Mouse (Mus musculus) fibroblast of lung, adult 2 months (primary cell): ENCODE results near the gene Epha4.

Experiments used
- DNase-seq: peaks from one replicate; pipeline ENCODE4 v3.0.0-alpha.2; 2011; ENCODE audit warnings: low read depth

Epha4 gene

GRCm38 (mm10) chr1:77446438-77446837 lies 68.5 kb downstream of the Epha4 start:
- no peak for DNase-seq

DNA sequence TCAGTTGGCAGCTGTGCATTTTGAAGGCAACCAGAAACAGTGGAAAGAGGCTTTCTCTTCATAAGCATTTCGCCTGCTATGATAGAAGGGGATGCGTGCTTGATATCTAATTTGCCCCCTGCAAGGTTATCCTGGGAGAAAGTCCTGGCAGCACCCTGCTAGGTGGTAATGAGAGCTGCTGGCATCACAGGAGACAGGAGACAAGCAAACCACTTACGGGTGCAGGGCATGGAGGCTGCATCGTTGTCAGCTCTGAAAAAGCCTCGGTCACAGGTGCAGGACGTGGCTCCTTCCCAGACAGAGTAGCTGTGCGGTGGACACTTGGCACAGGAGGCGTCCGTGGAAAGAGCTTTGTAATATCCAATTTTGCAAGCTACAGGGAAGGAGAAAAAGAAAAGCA lies 70.2 kb downstream of the Epha4 start:
- no peak for DNase-seq

DNA sequence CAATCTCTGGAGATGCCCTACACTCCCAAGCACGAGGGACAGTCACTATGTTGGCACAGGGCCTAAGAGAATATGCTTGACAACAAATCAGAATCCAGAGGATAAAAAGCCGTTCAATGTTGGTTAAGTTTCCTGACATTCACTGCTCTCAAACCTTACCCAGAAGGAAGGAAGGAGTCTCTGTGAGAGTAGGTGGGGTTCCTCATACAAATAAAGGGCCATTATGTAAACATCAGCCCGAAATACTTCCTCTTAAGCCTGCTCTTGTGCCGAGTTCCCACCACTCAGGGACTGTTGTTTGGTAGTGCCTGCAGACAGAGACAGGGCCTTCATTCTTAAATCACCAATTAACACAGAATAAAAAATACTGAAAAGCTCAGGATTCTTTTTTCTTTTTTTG lies 72.9 kb downstream of the Epha4 start:
- DNase-seq = no peak

GRCm38 (mm10) chr1:77441401-77441800 lies 73.5 kb downstream of the Epha4 start:
- no peak for DNase-seq

- DNase-seq = no peak
Measured at GRCm38 (mm10) chr1:77440512-77440911, 74.4 kb downstream of the Epha4 start.

GRCm38 (mm10) chr1:77439383-77440074 lies 75.4 kb downstream of the Epha4 start:
- no peak for DNase-seq

GRCm38 (mm10) chr1:77438639-77439038 lies 76.2 kb downstream of the Epha4 start:
- DNase-seq = no peak

DNA sequence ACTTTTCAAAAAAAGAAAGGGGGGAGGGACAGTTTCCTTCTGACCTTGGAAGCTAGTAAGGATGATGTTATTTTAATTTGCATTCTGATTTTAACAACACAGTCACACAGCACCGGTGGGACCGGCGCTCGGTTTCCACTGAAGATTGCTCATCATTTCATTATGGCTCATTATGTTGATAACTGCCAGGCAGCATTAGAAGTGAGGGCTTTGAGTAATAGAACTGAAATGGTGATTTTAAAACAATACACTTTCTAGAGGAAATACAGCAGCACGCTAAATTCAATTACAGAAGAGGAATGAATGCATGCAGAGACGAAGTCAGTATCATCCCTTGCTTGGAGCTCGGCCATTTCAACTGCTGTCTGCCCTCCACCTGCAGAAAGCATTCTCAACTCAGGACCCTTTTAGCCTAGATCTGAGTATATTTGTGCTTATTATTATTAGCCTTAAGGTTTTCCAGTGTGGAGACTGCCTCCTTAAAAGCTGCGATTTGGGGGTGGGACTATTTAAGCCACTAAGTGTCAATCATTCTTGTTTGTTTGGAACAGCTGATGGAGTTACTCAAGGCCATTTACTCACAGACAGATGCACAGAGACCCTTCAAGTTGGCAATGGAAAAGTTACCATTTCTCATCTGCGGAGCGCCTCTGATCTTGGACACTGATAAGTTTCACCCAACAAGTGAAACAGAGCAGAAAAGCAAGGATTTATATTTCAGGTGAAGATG lies 76.8 kb downstream of the Epha4 start:
- DNase-seq = no peak

DNA sequence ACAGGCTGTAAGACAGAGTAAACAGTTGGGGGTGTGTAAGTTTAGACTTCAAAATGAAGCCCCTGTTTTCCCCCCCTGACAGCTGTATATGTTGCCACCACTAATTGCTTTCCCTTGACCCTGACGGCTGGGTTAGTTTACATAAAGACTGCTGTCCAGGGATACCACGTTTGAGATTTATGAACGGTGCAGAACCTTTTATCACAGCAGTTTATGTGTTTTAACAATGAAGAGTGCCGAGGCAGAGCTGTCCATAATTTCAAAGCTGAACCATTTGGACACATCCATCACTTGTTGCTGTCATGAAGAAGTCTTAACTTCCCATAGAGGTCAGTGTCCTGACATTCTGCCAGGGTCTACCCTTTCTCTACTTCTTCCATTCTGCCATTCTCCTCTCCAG lies 79.8 kb downstream of the Epha4 start:
- DNase-seq = no peak

GRCm38 (mm10) chr1:77433148-77433547 lies 81.7 kb downstream of the Epha4 start:
- no peak for DNase-seq

DNA sequence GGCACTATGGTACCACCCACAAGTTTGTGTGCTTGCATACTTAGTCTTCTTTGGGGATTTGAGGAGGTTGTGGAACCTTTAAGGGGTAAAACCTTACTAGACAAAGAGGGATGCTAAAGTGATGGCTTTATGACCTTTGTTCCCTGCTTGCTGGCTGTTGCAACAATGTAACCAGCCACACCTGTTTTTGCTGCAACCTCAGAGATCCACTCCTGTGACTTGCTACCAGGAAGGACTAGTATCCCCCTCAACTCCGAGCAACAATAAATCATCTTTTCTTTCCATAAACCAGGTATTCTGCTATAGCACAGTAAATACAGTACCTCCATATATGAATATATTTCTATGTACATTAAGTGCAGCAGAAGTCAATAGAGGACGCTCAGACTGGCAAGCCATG lies 82.4 kb downstream of the Epha4 start:
- no peak for DNase-seq

DNA sequence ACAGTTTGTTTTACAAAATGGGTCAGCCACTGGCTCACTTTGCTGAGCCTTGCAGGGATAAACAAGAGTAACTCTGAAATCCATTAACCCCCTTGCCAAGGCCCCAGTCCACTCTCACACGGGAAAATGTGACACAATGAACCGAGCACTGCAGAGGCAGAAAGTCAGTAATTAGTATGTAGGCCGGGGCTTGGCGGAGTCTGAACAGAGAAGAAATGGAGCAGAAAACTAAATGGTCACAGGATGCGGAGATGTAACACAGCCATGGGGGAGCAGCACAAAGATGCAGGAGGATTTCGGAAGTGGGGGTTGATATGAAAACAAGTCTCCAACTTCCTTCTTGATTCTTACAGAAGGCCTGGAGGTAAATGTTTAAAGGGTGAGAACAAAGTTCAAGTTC lies 85.7 kb downstream of the Epha4 start:
- no peak for DNase-seq

DNA sequence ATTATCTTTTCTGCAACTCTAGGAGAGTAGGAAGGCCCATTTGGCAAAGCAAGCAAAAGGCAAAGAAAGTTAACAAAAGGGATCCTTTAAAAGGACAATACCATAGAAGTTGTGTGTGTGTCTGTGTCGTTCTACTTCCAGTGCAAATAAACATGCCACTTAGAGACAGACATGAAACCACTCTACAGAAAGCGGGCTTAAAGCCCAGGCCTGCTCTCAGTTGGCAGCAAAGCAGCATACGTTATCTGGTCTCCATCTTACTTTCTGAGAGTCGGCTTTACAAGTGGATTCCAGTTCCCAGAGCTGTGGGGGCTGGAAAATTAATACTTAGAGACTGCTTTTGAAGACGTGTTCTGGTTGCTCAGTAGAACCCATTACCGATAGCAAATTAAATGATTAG lies 87.9 kb downstream of the Epha4 start:
- no peak for DNase-seq

GRCm38 (mm10) chr1:77425171-77425570 lies 89.7 kb downstream of the Epha4 start:
- DNase-seq = no peak

DNA sequence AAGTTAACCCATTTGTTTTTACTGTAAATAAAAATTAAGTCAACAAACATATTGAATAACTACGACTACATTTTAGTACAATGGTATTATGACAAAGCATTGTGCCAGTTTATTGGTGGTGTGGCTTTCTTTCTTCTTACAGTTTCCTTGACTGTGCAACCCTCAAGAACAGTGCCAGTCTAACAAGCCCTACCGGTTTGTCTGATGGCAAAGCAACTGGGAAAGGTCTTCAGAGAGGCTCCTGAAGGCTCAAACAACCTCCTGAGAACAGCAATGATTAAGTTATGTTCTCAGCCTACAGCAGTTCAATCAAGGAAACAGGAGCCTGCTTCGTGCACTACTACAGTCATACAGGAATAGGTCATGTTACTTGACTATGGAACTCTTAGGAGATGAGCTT lies 93.8 kb downstream of the Epha4 start:
- DNase-seq = no peak

- no peak for DNase-seq
Measured at GRCm38 (mm10) chr1:77420348-77420747, 94.5 kb downstream of the Epha4 start.

- DNase-seq = no peak
Measured at GRCm38 (mm10) chr1:77416872-77417271, 98.0 kb downstream of the Epha4 start.

GRCm38 (mm10) chr1:77412871-77413669 lies 101.8 kb downstream of the Epha4 start:
- no peak for DNase-seq

GRCm38 (mm10) chr1:77412285-77412684 lies 102.6 kb downstream of the Epha4 start:
- DNase-seq = no peak

- DNase-seq = no peak
Measured at GRCm38 (mm10) chr1:77411222-77411621, 103.7 kb downstream of the Epha4 start.

DNA sequence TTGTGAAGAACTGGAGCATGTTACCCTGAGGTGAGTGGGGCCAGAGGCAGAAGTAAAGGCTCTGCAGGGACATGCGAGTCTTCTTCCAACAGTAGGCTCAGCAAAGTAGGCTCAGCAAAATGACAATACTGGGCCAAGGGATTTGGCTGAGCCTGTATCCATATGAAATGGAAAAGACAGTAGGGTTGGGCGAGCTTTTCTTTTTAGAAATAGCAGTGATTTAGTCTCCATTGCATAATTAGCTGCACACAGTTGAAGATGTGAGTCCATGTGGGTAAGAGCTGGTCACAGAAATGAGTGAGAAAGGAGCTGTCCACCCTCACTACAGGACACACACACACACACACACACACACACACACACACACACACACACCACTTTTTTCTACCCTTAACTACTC lies 104.2 kb downstream of the Epha4 start:
- DNase-seq = no peak

DNA sequence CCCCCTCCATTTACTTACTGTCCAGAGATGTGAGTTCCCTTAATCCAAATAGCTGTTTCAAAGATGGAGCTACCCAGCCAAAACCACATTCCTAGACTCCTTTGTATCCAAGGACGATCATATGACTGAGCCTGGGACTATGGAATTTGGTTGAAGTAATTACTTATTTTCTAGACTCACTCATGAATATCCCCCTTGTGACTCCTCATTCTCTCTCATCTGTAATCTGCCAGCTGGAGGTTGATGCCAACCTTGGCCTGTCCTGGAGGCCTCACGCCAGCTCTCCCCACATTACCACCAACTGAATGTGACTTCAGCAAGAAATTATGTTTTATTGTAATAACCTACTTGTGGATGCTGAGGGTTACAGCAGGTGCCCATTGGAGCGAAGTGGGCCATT lies 104.7 kb downstream of the Epha4 start:
- peak; percentile 61 for DNase-seq

DNA sequence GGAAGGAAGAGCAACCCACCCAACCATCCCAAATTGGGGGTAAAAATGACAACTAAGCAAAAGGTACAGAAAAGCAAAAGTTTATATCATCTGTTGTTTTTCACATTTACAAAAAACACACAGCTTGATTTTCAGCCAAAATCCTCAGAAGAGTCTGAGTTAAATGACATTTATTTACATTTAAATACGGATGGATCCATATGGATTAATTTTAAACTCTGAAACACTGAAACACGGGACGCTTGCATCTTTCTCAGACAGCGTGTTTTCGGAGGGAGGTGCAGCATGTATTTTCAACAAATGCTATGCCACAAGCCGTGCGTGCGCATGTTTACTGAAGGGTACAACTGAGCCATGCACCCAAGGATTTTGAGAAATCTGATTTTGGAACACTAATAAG lies 105.4 kb downstream of the Epha4 start:
- no peak for DNase-seq
